Mouse (Mus musculus) kidney, postnatal 0 days (tissue): ENCODE results near the gene Ccndbp1. TPM values are rescaled to one million over a fixed set of nuclear protein-coding genes. Genes with fewer than 3 reads are reported as not detected.

ENCODE experiments used
- ATAC-seq: fragments of 200-750 bp; cut with Nextera tagmentation; replicated peaks from 2 replicates; pipeline ENCODE4 v1.8.0; 2017; ENCODE audit warnings: low read depth, moderate number of reproducible peaks, moderate TSS enrichment, moderate library complexity; ENCODE audit not compliant: low FRiP score
- DNase-seq: peaks from one replicate; pipeline ENCODE4 v3.0.0-alpha.2; 2016; ENCODE audit warnings: low spot score
- H3K27ac ChIP-seq: fragments of 300-500 bp; sonication (generic); 2 replicates; pipeline ENCODE4 v1.5.1; 2014; ENCODE audit warnings: mild to moderate bottlenecking
- H3K27me3 ChIP-seq: fragments of 300-500 bp; sonication (generic); 2 replicates; pipeline ENCODE4 v1.6.1; 2014; ENCODE audit warnings: low read length, mixed read lengths; ENCODE audit not compliant: insufficient read depth
- H3K36me3 ChIP-seq: fragments of 300-500 bp; sonication (generic); 2 replicates; pipeline ENCODE4 v1.6.1; 2014; ENCODE audit warnings: low read length, mixed read lengths; ENCODE audit not compliant: insufficient read depth
- H3K4me1 ChIP-seq: fragments of 300-500 bp; sonication (generic); replicated peaks from 2 replicates; pipeline ENCODE4 v1.6.1; 2014; ENCODE audit warnings: antibody characterized with exemption, low read length, mixed read lengths; ENCODE audit not compliant: insufficient read depth
- H3K4me2 ChIP-seq: fragments of 300-500 bp; sonication (generic); 2 replicates; pipeline ENCODE4 v1.6.1; 2014; ENCODE audit warnings: mild to moderate bottlenecking, low read length, moderate library complexity, mixed read lengths
- H3K4me3 ChIP-seq: fragments of 300-500 bp; sonication (generic); replicated peaks from 2 replicates; pipeline ENCODE4 v1.5.1; 2014; ENCODE audit warnings: low read depth, low read length
- H3K9ac ChIP-seq: fragments of 300-500 bp; sonication (generic); 2 replicates; pipeline ENCODE4 v1.6.1; 2014; ENCODE audit warnings: low read depth, low read length
- H3K9me3 ChIP-seq: fragments of 300-500 bp; sonication (generic); replicated peaks from 2 replicates; pipeline ENCODE4 v1.6.1; 2016; ENCODE audit warnings: low read length, inconsistent platforms, mixed read lengths
- CTCF ChIP-seq: IDR thresholded peaks from 2 replicates; pipeline ENCODE4 v1.5.1; 2016; ENCODE audit warnings: antibody characterized with exemption, low read depth, mild to moderate bottlenecking, moderate library complexity
- WGBS: fragments of 180-500 bp; shearing (Covaris S2); extraction: QIAGEN DNeasy Blood & Tissue Kit; methylation state at CpG from one replicate; pipeline ENCODE4 v1.1.7; 2014; 5-methylcytosine and 5-hydroxymethylcytosine counted together
- polyA plus RNA-seq: library from polyadenylated mRNA; unstranded; fragments of >200 nt; fragmentation: Nextera tagmentation; extraction: Ambion mirVana; gene quantifications from 2 replicates; pipeline ENCODE4 v1.2.1, GENCODE M21; 2015

Gene Ccndbp1
- polyA plus RNA-seq: 53.3 and 54.1 TPM in 2 replicates

DNA sequence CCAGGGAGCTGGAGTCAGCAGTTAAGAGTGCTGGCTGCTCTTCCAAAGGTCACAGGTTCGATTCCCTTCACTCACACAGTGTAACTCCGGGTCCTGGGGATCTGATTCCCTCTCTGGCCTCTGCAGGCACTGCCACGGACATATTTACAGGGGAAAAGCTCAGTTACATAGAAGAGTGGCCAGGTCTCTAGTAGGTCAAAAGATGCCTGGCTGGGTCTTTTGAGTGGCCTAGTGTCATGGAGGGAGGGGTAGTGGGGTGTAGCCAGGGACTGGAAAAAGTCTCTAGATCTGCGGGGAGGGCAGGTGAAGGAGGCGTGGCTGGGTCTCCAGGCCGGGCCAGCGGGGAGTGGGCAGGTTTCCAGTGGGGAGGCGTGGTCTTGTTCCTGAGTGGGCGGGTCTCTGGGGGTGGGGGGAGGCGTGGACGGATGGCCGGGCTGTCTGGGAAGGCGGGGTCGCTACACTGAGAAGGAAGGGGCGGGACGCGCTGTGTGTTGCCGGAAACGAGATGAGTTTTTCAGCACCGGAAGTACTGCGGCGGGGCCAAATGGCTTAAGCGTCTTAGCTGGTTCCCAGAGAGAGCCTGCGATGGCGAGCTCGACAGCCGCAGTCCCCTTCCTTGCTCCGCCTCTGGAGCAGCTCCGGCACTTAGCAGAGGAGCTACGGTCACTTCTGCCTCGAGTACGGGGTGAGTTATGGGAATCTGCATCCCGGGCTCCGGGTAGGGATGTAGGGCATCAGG, at the start of gene Ccndbp1:
Gene Ccndbp1 (plus strand): TSS at position 479 of the 739 bp plus-strand sequence.
- peak within 1 kb of the TSS; percentile 60; the same call in 1 of the 2 replicates for H3K27ac ChIP-seq

GRCm38 (mm10) chr2:120959363-120959762, 48.8 kb upstream of the Ccndbp1 start:
- H3K9me3 ChIP-seq: no peaks in the 10 kb centered on the region
- TF ChIP-seq CTCF: no peak
- H3K9ac ChIP-seq: no peak overlapping the region
- H3K4me2 ChIP-seq: no peak overlapping the region
- no peaks in the 10 kb centered on the region for H3K4me1 ChIP-seq
- no peak overlapping the region for H3K4me3 ChIP-seq
- WGBS: 94% methylated on average over 2 of the region's 2 CpGs
- ATAC-seq (no peak), DNase-seq (no peak)
- no peak overlapping the region for H3K27ac ChIP-seq
- H3K27me3 ChIP-seq: no peaks in the 10 kb centered on the region
- peaks cover 21% of the 10 kb centered on the region for H3K36me3 ChIP-seq

More for the DNA sequence above, at the start of gene Ccndbp1:
- TF ChIP-seq CTCF: no peak
- H3K4me2 ChIP-seq: peak within 1 kb of the TSS; percentile 71
- no peaks in the 10 kb centered on the region for H3K27me3 ChIP-seq
- peaks cover 16% of the 10 kb centered on the region; the same call in 1 of the 2 replicates for H3K36me3 ChIP-seq
- peak within 1 kb of the TSS; percentile 65 for H3K4me3 ChIP-seq
- H3K9me3 ChIP-seq: no peaks in the 10 kb centered on the region
- under 1% methylated on average over 34 of the region's 34 CpGs for WGBS
- ATAC-seq: peak; percentile 98
- peak; percentile 98 for DNase-seq
- peak within 1 kb of the TSS; percentile 65 for H3K9ac ChIP-seq
- H3K4me1 ChIP-seq: 0 out of 2 replicates have a peak, but pooled peaks cover 9% of the 10 kb centered on the region

- 93% methylated on average over 5 of the region's 5 CpGs for WGBS
Measured at GRCm38 (mm10) chr2:120959827-120960226, 48.4 kb upstream of the Ccndbp1 start.

DNA sequence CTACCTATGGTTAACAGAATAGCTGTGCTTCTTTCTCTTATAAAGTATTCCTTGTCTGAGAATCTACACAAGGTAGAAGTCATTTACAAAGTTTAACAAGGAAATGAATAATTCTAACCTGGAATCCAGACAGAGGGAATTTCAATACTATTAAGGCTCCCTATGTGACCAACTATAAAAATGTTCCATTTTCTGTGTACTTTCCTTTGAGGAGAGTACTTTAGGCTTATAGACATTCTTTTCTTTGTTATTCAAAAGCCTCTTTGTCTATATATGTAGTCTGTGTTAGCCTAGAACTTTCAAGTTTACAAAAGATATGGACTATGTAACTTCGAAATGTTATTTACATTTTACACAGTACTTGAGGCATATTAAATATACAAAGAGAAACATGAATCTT, 47.9 kb upstream of the Ccndbp1 start:
- no peaks in the 10 kb centered on the region for H3K27me3 ChIP-seq
- H3K9me3 ChIP-seq: no peaks in the 10 kb centered on the region
- no peak for DNase-seq
- no peak overlapping the region for H3K4me2 ChIP-seq
- no peak overlapping the region for H3K9ac ChIP-seq
- no peak for ATAC-seq
- no peak for TF ChIP-seq CTCF
- no peak overlapping the region for H3K27ac ChIP-seq
- no peak overlapping the region for H3K4me3 ChIP-seq
- peaks cover 16% of the 10 kb centered on the region for H3K36me3 ChIP-seq
- WGBS: 98% methylated on average over 1 of the region's 1 CpGs
- no peaks in the 10 kb centered on the region for H3K4me1 ChIP-seq

More at GRCm38 (mm10) chr2:120959827-120960226, 48.4 kb upstream of the Ccndbp1 start:
- Histone ChIP-seq H3K4me3 (no peak overlapping the region), H3K27ac (no peak overlapping the region), H3K27me3 (no peaks in the 10 kb centered on the region), H3K4me2 (no peak overlapping the region), H3K36me3 (peaks cover 16% of the 10 kb centered on the region), H3K9me3 (no peaks in the 10 kb centered on the region), H3K9ac (no peak overlapping the region), H3K4me1 (no peaks in the 10 kb centered on the region)
- no peak for ATAC-seq
- DNase-seq: no peak
- TF ChIP-seq CTCF: no peak

DNA sequence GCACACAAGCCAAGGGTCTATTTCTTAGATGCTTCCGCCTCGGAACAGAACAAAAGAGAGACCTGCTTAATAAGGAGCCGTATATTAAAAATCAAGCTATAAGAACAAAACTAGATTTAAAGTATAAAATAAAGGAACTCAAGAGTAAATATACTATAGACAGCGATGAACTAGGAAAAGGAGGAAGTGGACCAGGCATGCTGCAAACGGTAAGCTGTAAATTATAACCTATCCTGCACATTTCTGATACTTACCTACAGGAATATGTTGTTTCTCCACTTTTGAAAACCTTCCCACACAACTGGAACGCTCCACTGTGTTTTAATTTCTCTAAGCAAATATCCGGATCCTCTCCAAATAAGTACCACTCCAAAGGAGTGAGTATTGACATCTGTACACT, 45.1 kb upstream of the Ccndbp1 start:
- 89% methylated on average over 7 of the region's 7 CpGs for WGBS
- ATAC-seq: no peak
- H3K9ac ChIP-seq: no peak overlapping the region
- H3K27ac ChIP-seq: no peak overlapping the region
- no peaks in the 10 kb centered on the region for H3K9me3 ChIP-seq
- TF ChIP-seq CTCF: no peak
- H3K4me2 ChIP-seq: no peak overlapping the region
- no peaks in the 10 kb centered on the region for H3K4me1 ChIP-seq
- H3K4me3 ChIP-seq: no peak overlapping the region
- peaks cover 16% of the 10 kb centered on the region for H3K36me3 ChIP-seq
- H3K27me3 ChIP-seq: no peaks in the 10 kb centered on the region
- no peak for DNase-seq

DNA sequence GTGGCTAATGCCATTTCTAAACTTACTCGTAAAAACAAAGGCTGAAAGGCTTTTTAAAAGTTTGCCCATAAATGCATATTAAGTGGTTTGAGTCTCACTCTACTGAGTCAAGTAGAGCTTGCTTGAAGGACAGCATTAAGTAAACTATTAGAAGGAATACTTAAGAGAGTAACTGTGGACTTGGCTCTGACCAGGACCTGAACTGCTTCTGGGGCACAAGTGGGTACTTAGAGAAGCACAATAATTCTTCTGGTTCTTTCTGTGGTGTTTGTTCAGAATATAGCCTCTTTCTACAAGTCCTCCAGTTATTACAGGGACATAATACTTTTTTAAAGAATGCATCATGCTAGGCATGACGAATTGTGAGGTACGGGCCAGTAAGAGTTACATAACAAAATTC, 42.7 kb upstream of the Ccndbp1 start:
- DNase-seq (no peak), ATAC-seq (no peak)
- Histone ChIP-seq H3K9ac (no peak overlapping the region), H3K4me1 (peaks cover 4% of the 10 kb centered on the region; the same call in 1 of the 2 replicates), H3K27ac (no peak overlapping the region), H3K4me2 (no peak overlapping the region), H3K27me3 (no peaks in the 10 kb centered on the region), H3K36me3 (peaks cover 7% of the 10 kb centered on the region; the same call in 1 of the 2 replicates), H3K9me3 (no peaks in the 10 kb centered on the region), H3K4me3 (no peak overlapping the region)
- 93% methylated on average over 3 of the region's 3 CpGs for WGBS
- TF ChIP-seq CTCF: no peak
